Mouse (Mus musculus) effector memory CD4-positive, alpha-beta T cell, adult 7 months (primary cell): Measurements from ENCODE around the gene Hs3st6. TPM values are rescaled to one million over a fixed set of nuclear protein-coding genes. Genes with fewer than 3 reads are reported as not detected.

ENCODE experiments used
- polyA plus RNA-seq: library from polyadenylated mRNA; unstranded; fragments of 100-300 nt; shearing (Covaris generic); gene quantifications from one replicate; pipeline ENCODE4 v1.2.1, GENCODE M21; 2017

Gene Hs3st6
- not detected for polyA plus RNA-seq

DNA sequence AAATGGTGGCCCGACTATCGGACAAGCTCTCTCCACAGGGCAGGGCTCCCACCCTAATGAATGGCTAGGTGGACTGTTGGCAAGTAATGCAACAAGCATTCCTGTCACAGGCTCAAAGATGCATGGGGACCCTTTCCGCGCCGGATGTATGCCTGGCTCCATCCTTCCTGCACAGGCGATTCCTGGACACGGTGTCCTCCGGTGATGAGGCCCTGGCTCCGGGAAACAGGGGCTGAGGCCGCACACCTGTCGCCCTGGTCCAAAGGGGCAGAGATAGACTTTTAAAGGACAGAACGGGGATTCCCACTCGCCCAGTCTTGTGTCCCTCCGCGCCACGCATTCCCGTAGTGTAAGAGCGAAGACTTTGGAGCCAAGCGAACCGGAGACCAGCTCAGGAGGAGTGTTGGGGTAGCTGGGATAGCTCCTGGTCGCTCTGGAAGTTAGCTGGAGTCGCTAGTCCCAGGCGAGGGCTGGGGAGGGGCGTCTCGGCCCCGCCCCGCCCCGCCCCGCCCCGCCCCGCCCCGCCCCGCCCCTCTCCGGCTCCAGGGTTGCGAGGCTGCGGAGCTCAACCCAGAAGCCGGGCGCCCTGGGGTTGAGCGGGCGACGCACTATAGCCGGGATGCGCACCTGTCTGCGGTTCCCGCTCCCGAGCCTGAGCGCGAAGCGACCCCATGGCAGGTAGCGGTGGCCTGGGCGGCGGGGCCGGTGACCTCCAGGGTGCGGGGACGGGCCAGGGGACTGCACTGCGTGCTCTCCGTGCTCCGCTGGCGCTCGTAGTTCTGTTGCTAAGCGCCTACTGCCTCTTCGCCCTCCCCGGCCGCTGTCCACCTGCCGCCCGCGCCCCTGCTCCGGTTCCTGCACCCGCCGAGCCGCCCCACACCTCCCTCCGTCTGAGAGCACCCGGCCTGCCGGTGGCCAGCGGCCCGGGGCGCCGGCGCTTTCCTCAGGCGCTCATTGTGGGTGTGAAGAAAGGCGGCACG lies at the start of gene Hs3st6:
Gene Hs3st6, plus strand, starts transcription at position 574 of the 980 bp plus-strand sequence.

GRCm38 (mm10) chr17:24706982-24707800 lies 45.6 kb upstream of the Hs3st6 start, which contains the start of gene Tbl3:
Gene Tbl3, minus strand, starts transcription at chr17:24707660.

GRCm38 (mm10) chr17:24717943-24718342 lies 34.8 kb upstream of the Hs3st6 start, which contains the start of the genes Rnf151 and Rps2:
Gene Rnf151, minus strand, starts transcription at chr17:24718063.
Gene Rps2, plus strand, starts transcription at chr17:24718116.

DNA sequence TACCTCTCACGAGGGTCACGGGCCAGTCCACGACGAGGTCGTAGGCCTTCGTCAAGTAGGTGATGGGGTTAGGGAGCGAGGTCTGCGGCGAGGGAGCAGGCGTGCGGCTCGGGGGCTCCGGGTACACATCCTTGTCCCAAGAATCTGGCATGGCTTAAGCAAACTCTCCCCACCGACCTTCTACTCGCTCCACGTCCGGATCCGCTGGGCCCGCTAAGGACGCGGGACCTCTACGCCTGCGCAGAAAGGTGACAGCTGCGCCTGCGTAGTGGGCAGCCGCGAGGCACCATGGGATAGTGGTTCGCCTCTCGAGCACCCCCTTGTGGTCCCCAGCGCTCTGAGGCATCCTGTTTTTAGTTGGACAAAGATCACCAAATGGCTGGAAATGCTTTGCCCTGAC lies 28.6 kb upstream of the Hs3st6 start, which contains the start of gene Ndufb10:
Gene Ndufb10, minus strand, starts transcription at position 295 of the 400 bp plus-strand sequence.

GRCm38 (mm10) chr17:24727618-24728017 lies 25.2 kb upstream of the Hs3st6 start, which contains the start of gene Rpl3l:
Gene Rpl3l, plus strand, starts transcription at chr17:24727820.

GRCm38 (mm10) chr17:24736330-24737051 lies 16.3 kb upstream of the Hs3st6 start, which contains the start of gene Msrb1:
Gene Msrb1, plus strand, starts transcription at chr17:24736642.

GRCm38 (mm10) chr17:24803952-24804951 lies 51.5 kb downstream of the Hs3st6 start, which contains the start of gene Meiob:
Gene Meiob, plus strand, starts transcription at chr17:24804289.

Other genes with a start within 250 kb of the Hs3st6 start
- gene Traf7, start 225.1 kb upstream of the Hs3st6 start, polyA plus RNA-seq: 57.3 TPM
- 2.1 TPM for gene Rab26, start 218.8 kb upstream of the Hs3st6 start, polyA plus RNA-seq
- gene Pkd1, start 203.2 kb upstream of the Hs3st6 start, polyA plus RNA-seq: 41.2 TPM
- 34.6 TPM for gene Tsc2, start 120.4 kb upstream of the Hs3st6 start, polyA plus RNA-seq
- 3.4 TPM for gene Nthl1, start 120.3 kb upstream of the Hs3st6 start, polyA plus RNA-seq
- not detected for gene Slc9a3r2, start 102.7 kb upstream of the Hs3st6 start, polyA plus RNA-seq
- not detected for gene Npw, start 94.5 kb upstream of the Hs3st6 start, polyA plus RNA-seq
- gene Zfp598, start 83.3 kb upstream of the Hs3st6 start, polyA plus RNA-seq: 17.8 TPM
- 1.9 TPM for gene Syngr3, start 63.0 kb upstream of the Hs3st6 start, polyA plus RNA-seq
- gene Gfer, start 56.8 kb upstream of the Hs3st6 start, polyA plus RNA-seq: 27.8 TPM
- gene Noxo1, start 56.8 kb upstream of the Hs3st6 start, polyA plus RNA-seq: 2.1 TPM
- gene Tbl3, start 45.3 kb upstream of the Hs3st6 start, polyA plus RNA-seq: 45.0 TPM
- gene Rnf151, start 34.9 kb upstream of the Hs3st6 start, polyA plus RNA-seq: not detected
- 933 TPM for gene Rps2, start 34.9 kb upstream of the Hs3st6 start, polyA plus RNA-seq
- gene Ndufb10, start 28.5 kb upstream of the Hs3st6 start, polyA plus RNA-seq: 150 TPM
- not detected for gene Rpl3l, start 25.2 kb upstream of the Hs3st6 start, polyA plus RNA-seq
- gene Msrb1, start 16.3 kb upstream of the Hs3st6 start, polyA plus RNA-seq: 9.2 TPM
- not detected for gene Meiob, start 51.3 kb downstream of the Hs3st6 start, polyA plus RNA-seq
- gene Hagh, start 87.2 kb downstream of the Hs3st6 start, polyA plus RNA-seq: 30.3 TPM
- gene Fahd1, start 97.4 kb downstream of the Hs3st6 start, polyA plus RNA-seq: 0.34 TPM
- not detected for gene Igfals, start 113.0 kb downstream of the Hs3st6 start, polyA plus RNA-seq
- 65.8 TPM for gene Nubp2, start 133.4 kb downstream of the Hs3st6 start, polyA plus RNA-seq
- gene Spsb3, start 133.7 kb downstream of the Hs3st6 start, polyA plus RNA-seq: 82.4 TPM
- 22.2 TPM for gene Eme2, start 142.1 kb downstream of the Hs3st6 start, polyA plus RNA-seq
- gene Mrps34, start 142.1 kb downstream of the Hs3st6 start, polyA plus RNA-seq: 49.7 TPM
- 26.7 TPM for gene Nme3, start 143.5 kb downstream of the Hs3st6 start, polyA plus RNA-seq
- 50.7 TPM for gene Mapk8ip3, start 184.0 kb downstream of the Hs3st6 start, polyA plus RNA-seq
- 23.0 TPM for gene Jpt2, start 207.7 kb downstream of the Hs3st6 start, polyA plus RNA-seq